Mouse (Mus musculus): ENCODE measurements around the gene Gm20662. TPM values are rescaled to one million over a fixed set of nuclear protein-coding genes. Genes with fewer than 3 reads are reported as not detected.

Gene Gm20662
- total RNA-seq (2021), result 1 to 10 TPM in 1 of 2 experiments, not detected in 1; 1.1 TPM
- long read RNA-seq, experiment 1, result 0 reads
- long read RNA-seq, experiment 2, result 0 reads

DNA sequence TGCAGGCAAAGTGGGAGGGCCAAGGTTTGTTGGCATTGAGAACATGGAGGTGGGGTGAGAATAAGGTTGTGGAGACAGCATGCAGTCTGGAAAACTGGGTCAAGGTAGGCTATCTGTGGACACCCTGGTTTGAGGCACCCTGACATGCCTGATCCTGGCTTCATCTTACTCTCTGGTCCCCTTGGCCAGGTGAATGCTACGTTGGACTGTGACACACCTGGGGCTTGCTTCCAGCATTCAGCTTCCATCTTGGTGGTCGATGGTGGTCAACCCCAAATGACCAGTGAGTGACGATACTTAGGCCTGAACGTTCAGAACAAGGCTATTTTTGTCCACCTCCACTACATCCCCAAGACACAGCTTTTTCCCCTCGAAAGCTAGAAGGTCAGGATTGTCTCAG lies at the start of gene Gm20662:
Gene Gm20662, plus strand, starts transcription at position 301 of the 400 bp plus-strand sequence.
- DNase-seq (ENCODE audit: low spot score in 2 of 2), result no peak

DNA sequence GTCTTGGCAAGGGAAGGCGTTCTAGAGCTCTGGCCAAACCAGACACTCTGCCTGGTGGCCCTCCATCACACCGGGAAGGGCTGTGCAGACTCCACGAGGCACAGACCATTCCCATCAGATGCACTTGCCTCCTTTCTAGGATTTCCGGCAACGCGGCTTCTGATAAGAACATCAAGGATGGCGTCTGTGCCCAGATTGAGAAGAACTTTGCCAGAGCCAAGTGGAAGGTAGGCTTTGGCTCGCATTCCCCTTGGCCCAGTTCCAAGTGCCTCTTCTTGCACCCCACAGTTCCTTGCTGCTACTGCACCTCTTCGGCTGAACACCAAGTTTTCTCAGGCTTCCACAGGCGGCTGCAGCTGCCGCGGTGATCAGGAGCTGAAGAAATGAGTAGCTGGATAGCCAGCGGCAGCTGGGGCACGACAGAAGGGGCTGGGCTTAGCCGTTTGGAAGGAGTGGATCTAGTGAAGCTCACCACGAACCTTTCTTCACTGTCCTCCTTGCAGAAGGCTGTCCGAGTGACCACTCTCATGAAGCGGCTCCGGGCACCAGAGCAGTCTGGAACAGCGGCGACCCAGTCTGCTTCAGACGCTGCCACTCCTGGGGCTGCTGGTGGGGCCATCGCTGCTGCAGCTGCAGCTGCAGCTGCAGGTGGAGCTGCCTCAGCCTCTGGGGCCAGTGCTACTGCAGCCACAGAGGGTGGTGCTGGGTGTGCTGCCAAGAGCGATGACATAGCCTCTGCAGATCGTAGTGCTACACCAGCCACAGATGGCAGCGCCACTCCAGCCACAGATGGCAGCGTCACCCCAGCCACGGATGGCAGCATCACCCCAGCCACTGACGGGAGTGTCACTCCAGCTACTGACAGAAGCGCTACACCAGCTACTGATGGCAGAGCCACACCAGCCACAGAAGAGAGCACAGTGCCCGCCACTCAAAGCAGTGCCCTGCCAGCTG lies 48.6 kb upstream of the Gm20662 start:
- no peak for DNase-seq (ENCODE audit: low spot score in 2 of 2)

DNA sequence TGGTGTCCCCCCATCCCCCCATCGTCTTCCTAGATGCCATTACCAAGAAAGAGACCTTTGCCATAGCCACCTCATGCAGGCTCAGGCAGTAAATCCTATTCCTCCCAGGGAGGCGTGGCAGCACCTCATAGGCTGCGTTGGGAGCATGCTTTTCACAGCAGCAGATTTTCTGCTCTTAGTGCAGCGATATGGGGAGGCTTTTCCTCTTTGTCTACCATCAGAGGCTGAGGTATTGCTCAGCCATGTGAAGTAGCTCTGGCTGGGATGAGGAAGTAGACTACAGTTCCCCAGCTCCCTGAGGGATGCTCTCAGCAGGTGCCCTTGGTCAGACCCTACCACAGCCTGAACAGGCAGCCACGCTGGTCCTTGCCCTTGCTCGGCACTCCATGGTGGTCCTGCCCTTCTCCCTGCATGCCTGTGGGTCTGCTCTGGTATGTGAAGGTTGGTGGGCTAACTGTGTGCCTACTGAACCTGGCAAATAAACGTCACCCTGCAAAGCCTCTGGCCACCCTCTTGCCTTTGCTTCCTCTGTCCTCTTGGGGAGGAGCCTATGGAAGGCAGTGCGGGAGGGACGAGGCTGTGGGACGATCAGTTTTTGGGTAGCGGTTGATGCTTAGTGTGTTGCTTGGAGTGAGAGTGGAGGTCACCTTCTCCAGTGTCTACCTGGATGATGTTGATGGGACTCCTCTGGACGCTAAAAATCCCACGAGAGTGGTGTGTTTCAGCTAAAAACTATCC lies 46.8 kb upstream of the Gm20662 start:
- no peak for DNase-seq (ENCODE audit: low spot score in 2 of 2)

- no peak for DNase-seq (ENCODE audit: low spot score in 2 of 2)
Measured at GRCm38 (mm10) chr9:107949922-107950235, 46.3 kb upstream of the Gm20662 start, which contains the start of gene Traip. Gene Traip (plus strand): TSS chr9:107950136.

DNA sequence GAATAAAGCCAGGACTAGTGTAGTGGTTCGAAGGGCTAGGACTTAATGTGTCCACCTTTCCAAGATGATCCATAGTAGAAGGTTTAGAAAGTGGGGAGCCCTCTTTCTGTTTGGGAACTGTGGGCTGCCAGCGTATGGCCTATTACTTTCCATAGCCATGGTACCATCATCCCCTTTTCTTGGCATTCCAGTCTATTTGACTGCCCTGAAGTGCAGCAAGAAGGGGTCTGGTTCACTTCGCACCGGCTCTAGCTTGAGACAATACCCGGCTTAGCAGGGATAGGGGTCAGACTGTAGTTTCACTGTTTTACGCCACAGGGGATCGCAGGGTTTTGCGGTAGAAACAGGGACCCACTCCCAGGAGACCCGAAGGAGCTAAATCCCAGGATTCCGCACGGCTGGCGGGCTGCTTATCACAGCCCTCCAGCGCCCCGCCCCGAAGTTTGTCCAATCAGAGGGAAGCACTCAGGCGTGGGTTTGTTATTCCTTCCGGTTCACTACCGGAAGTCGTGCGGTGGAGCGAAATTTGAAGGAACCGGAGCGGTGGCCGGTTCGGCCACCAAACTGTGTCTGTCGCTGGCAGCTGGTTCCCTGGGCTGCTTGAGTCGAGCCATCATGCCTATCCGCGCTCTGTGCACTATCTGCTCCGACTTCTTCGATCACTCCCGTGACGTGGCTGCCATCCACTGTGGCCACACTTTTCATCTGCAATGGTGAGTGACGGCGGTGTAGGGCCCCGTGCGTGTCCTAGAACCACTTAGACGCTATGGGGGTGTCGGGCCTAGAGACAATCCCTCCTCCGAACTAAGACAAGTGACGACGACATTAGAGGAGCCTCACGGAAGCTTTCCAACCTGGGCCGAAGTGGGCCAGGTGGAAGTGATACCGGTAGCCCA lies 45.4 kb upstream of the Gm20662 start:
- peak; percentile 86 to 94 for DNase-seq (ENCODE audit: low spot score in 2 of 2)

DNA sequence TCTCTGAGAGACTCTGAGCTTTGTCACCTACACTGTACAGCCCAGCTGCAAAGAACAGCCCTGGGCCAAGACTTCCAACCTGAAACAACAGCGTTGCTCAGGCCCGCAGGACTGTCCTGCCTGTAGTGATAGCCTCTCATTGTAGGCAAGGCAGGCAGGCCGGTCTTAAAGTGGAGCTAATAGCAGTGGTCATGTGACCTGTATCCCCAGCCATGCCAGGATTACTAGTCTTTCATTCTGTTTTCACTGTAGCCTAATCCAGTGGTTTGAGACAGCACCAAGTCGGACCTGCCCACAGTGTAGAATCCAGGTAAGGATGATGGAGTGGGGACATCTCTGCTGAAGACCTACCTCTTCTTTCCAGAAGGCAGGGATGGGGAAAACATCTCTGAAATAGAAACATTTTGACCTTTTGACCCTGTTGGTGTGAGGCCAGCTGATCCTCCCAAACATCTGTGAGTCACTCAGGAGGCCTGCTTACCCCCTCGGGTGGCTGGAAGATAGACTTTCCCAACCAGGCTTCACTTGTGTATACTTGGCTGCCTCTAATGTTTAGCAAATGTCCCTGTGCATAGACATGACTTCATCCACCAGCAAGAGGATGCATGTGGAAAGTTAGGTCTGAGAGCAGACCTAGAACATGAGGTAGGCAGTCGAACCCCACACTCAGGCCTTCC lies 40.4 kb upstream of the Gm20662 start:
- no peak for DNase-seq (ENCODE audit: low spot score in 2 of 2)

GRCm38 (mm10) chr9:107957141-107957540 lies 39.0 kb upstream of the Gm20662 start:
- DNase-seq (ENCODE audit: low spot score in 2 of 2), result no peak

DNA sequence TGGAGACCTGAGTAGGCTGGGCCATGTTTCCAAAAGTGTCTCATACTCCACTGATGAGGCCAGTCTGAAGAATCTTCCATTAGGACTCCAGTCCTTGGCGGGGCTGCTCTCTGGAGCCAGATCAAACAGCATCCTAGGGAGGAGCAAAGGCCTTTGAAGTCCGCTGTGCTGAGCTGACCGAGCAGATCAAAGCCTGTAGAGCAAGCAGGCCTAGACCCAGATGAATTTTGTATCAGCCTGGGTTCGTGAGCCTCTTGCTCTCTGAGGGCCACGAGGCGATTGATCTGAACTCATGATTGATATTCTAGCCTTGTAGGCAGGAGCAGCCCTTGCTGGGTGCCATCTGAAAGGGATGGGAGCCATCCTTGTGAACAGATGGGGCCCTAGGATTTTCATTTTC lies 36.3 kb upstream of the Gm20662 start:
- DNase-seq (ENCODE audit: low spot score in 2 of 2), result no peak

GRCm38 (mm10) chr9:107960928-107961327 lies 35.2 kb upstream of the Gm20662 start:
- no peak for DNase-seq (ENCODE audit: low spot score in 2 of 2)

- DNase-seq (ENCODE audit: low spot score in 2 of 2), result peak; percentile 62 to 71
Measured at GRCm38 (mm10) chr9:107961351-107961762, 34.8 kb upstream of the Gm20662 start.

- DNase-seq (ENCODE audit: low spot score in 2 of 2), result peak; percentile 69 to 77
Measured at GRCm38 (mm10) chr9:107961881-107962280, 34.3 kb upstream of the Gm20662 start.

DNA sequence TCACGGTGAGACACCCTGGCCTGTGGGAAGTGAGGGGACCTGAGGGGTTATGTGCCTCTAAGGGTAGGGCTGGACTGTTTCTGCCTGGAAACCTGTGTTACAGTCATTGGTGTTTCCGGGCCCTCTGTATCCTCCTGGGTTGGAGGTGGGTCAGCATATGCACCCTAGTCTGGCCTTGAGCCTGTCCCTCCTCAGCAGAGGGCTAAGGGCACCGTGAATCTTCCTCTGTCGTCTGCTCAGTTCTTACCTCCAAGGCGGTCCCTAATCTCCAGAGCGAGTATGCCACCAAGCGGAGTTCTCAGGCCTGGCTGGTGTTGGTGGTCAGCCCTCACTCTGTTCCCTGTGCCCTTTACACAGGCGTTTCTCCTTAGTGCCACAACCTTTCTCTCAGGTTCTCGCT lies 33.2 kb upstream of the Gm20662 start:
- no peak for DNase-seq (ENCODE audit: low spot score in 2 of 2)

DNA sequence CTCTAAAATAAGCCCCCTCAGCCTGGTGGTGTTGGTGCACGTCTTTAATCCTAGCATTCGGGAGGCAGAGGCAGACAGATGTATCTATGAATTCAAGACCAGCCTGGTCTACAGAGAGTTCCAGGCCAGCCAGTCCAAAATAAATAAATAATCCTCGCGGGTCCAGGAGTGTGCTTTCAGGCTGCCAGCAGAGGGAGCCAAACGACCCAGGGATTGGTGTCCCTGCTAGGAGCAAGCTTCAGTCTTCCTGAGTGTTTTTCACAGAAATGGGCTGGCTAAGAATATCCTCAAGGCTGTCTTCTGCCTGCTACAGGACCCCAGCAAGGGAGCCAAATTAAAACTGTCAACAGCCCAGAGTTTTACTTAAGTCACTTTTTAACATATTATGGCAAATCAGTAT lies 32.4 kb upstream of the Gm20662 start:
- peak; percentile 63 to 81 for DNase-seq (ENCODE audit: low spot score in 2 of 2)

DNA sequence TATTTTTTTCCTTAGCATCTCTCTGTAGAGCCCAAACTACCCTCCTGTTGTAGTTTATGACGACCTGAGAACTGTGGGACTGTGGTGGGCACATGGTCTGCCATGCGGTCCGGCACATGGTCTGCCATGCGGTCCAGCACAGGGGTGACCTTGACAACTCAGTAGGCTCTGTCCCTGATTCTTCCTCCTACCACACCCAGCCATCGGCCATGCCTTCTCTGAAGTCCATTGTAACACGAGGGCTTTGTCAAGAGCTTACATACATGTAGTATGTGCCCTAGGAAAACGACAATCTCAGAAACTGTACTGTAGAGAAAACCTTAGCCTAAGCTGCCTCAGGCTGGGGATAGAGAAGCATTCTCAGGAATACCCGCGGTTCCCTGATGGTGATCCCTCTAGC lies 31.5 kb upstream of the Gm20662 start:
- DNase-seq (ENCODE audit: low spot score in 2 of 2), result no peak

GRCm38 (mm10) chr9:107966676-107967075 lies 29.5 kb upstream of the Gm20662 start:
- DNase-seq (ENCODE audit: low spot score in 2 of 2), result no peak

DNA sequence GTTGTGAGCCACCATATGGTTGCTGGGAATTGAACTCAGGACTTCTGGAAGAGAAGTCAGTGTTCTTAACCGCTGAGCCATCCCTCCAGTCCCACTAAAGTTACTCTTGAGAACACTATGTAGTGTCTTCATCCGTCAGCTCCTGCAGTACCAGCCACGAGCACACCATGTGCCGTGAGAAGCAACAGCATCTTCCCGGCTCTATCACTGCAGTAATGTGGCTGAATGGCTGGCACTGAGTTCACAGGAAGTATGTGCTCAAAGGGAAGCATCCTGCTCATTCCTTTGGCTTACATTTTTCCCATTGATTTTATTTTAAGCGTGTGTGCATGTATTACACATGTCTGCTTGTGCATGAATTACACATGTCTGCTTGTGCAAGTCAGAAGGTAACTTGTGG lies 28.7 kb upstream of the Gm20662 start:
- no peak for DNase-seq (ENCODE audit: low spot score in 2 of 2)

GRCm38 (mm10) chr9:107968531-107968930 lies 27.6 kb upstream of the Gm20662 start:
- no peak for DNase-seq (ENCODE audit: low spot score in 2 of 2)

GRCm38 (mm10) chr9:107970311-107970710 lies 25.8 kb upstream of the Gm20662 start:
- DNase-seq (ENCODE audit: low spot score in 2 of 2), result no peak

GRCm38 (mm10) chr9:107971690-107972541 lies 24.2 kb upstream of the Gm20662 start:
- no peak for DNase-seq (ENCODE audit: low spot score in 2 of 2)

Measured in layer of hippocampus, postnatal 14 days (tissue).